Mouse (Mus musculus): ENCODE measurements around the gene A630076J17Rik.

Gene A630076J17Rik

GRCm38 (mm10) chr3:107230527-107230926 lies at the start of gene A630076J17Rik:
Gene A630076J17Rik (plus strand): TSS chr3:107230614.
- peak; percentile 71 for DNase-seq (ENCODE audit: low spot score)

- no peak for DNase-seq (ENCODE audit: low spot score)
Observed at GRCm38 (mm10) chr3:107180860-107181259, 49.6 kb upstream of the A630076J17Rik start.

GRCm38 (mm10) chr3:107182756-107183155 lies 47.7 kb upstream of the A630076J17Rik start, which contains the start of gene Kcna10:
Gene Kcna10 (plus strand): TSS chr3:107183056.
- no peak for DNase-seq (ENCODE audit: low spot score)

GRCm38 (mm10) chr3:107183178-107183577 lies 47.2 kb upstream of the A630076J17Rik start:
- no peak for DNase-seq (ENCODE audit: low spot score)

- no peak for DNase-seq (ENCODE audit: low spot score)
Observed at GRCm38 (mm10) chr3:107185597-107185996, 44.8 kb upstream of the A630076J17Rik start.

GRCm38 (mm10) chr3:107187022-107187421 lies 43.4 kb upstream of the A630076J17Rik start:
- no peak for DNase-seq (ENCODE audit: low spot score)

- DNase-seq (ENCODE audit: low spot score) = no peak
Observed at GRCm38 (mm10) chr3:107188226-107188899, 42.1 kb upstream of the A630076J17Rik start.

GRCm38 (mm10) chr3:107201310-107202180 lies 28.9 kb upstream of the A630076J17Rik start:
- DNase-seq (ENCODE audit: low spot score) = no peak

- DNase-seq (ENCODE audit: low spot score) = no peak
Observed at GRCm38 (mm10) chr3:107204413-107204812, 26.0 kb upstream of the A630076J17Rik start.

- no peak for DNase-seq (ENCODE audit: low spot score)
Observed at GRCm38 (mm10) chr3:107205170-107205569, 25.2 kb upstream of the A630076J17Rik start.

- peak; percentile 27 for DNase-seq (ENCODE audit: low spot score)
Observed at GRCm38 (mm10) chr3:107205994-107206393, 24.4 kb upstream of the A630076J17Rik start.

GRCm38 (mm10) chr3:107206490-107207150 lies 23.8 kb upstream of the A630076J17Rik start:
- DNase-seq (ENCODE audit: low spot score) = no peak

- no peak for DNase-seq (ENCODE audit: low spot score)
Observed at GRCm38 (mm10) chr3:107207625-107208253, 22.7 kb upstream of the A630076J17Rik start.

GRCm38 (mm10) chr3:107214606-107215005 lies 15.8 kb upstream of the A630076J17Rik start:
- no peak for DNase-seq (ENCODE audit: low spot score)

GRCm38 (mm10) chr3:107216400-107217100 lies 13.9 kb upstream of the A630076J17Rik start:
- no peak for DNase-seq (ENCODE audit: low spot score)

- peak; percentile 50 for DNase-seq (ENCODE audit: low spot score)
Observed at GRCm38 (mm10) chr3:107217101-107217480, 13.3 kb upstream of the A630076J17Rik start.

- DNase-seq (ENCODE audit: low spot score) = no peak
Observed at GRCm38 (mm10) chr3:107218572-107218971, 11.8 kb upstream of the A630076J17Rik start.

GRCm38 (mm10) chr3:107221608-107222007 lies 8.8 kb upstream of the A630076J17Rik start, which contains the start of gene Cym:
Gene Cym (minus strand): TSS chr3:107221732.
- no peak for DNase-seq (ENCODE audit: low spot score)

GRCm38 (mm10) chr3:107223230-107223629 lies 7.2 kb upstream of the A630076J17Rik start:
- DNase-seq (ENCODE audit: low spot score) = no peak

- DNase-seq (ENCODE audit: low spot score) = no peak
Observed at GRCm38 (mm10) chr3:107225820-107226219, 4.6 kb upstream of the A630076J17Rik start.

GRCm38 (mm10) chr3:107229221-107229620 lies 1.2 kb upstream of the A630076J17Rik start:
- peak; percentile 56 for DNase-seq (ENCODE audit: low spot score)
